Mouse (Mus musculus) yolk sac, embryonic 10.5 days (tissue): ENCODE data around the gene Sec31a.

ENCODE experiments used
- DNase-seq: peaks from one replicate; pipeline ENCODE4 v3.0.0-alpha.2; 2017; ENCODE audit warnings: low spot score

Sec31a gene

GRCm38 (mm10) chr5:100349287-100350215, 66.5 kb downstream of the Sec31a start:
- DNase-seq: no peak

GRCm38 (mm10) chr5:100345118-100345517, 70.9 kb downstream of the Sec31a start:
- DNase-seq: no peak

GRCm38 (mm10) chr5:100343087-100343486, 72.9 kb downstream of the Sec31a start:
- DNase-seq: no peak

- DNase-seq: no peak
Observed at GRCm38 (mm10) chr5:100342422-100342821, 73.6 kb downstream of the Sec31a start.

- DNase-seq: no peak
Observed at GRCm38 (mm10) chr5:100341042-100341441, 75.0 kb downstream of the Sec31a start.

GRCm38 (mm10) chr5:100337852-100338251, 78.2 kb downstream of the Sec31a start:
- no peak for DNase-seq

- DNase-seq: no peak
Observed at GRCm38 (mm10) chr5:100336876-100337275, 79.2 kb downstream of the Sec31a start.

GRCm38 (mm10) chr5:100335581-100336080, 80.4 kb downstream of the Sec31a start:
- DNase-seq: no peak

GRCm38 (mm10) chr5:100334686-100335085, 81.3 kb downstream of the Sec31a start:
- no peak for DNase-seq

GRCm38 (mm10) chr5:100333607-100334380, 82.2 kb downstream of the Sec31a start:
- DNase-seq: no peak

- DNase-seq: no peak
Observed at GRCm38 (mm10) chr5:100332300-100333004, 83.6 kb downstream of the Sec31a start.

GRCm38 (mm10) chr5:100331636-100332035, 84.4 kb downstream of the Sec31a start:
- no peak for DNase-seq

GRCm38 (mm10) chr5:100322081-100322480, 94.0 kb downstream of the Sec31a start:
- peak; percentile 61 for DNase-seq

- no peak for DNase-seq
Observed at GRCm38 (mm10) chr5:100317842-100318241, 98.2 kb downstream of the Sec31a start.

- no peak for DNase-seq
Observed at GRCm38 (mm10) chr5:100317010-100317409, 99.0 kb downstream of the Sec31a start.

- DNase-seq: no peak
Observed at GRCm38 (mm10) chr5:100315646-100316045, 100.4 kb downstream of the Sec31a start.

- no peak for DNase-seq
Observed at GRCm38 (mm10) chr5:100312391-100312790, 103.6 kb downstream of the Sec31a start.
